Mouse (Mus musculus): Measurements from ENCODE around the gene Irf2bp2.

GRCm38 (mm10) chr8:126639161-126639560 lies 45.4 kb upstream of the Irf2bp2 start:
- no peak for TF ChIP-seq CTCF (IDR thresholded peaks at IDR 0.05; ENCODE audit: insufficient read depth, low read depth, low read length)
- TF ChIP-seq POLR2A (IDR thresholded peaks at IDR 0.05; ENCODE audit: insufficient read depth, low read depth, low read length): no peak

All from olfactory bulb, adult 2 months (tissue).